Mouse (Mus musculus) myocyte (in vitro differentiated cells): ENCODE results near the gene Cfap299. TPM values are rescaled to one million over a fixed set of nuclear protein-coding genes. Genes with fewer than 3 reads are reported as not detected.

ENCODE experiments used
- H3K27me3 ChIP-seq: one replicate; pipeline ENCODE4 v1.6.1; 2011; ENCODE audit not compliant: control insufficient read depth, insufficient read depth, insufficient read length
- H3K36me3 ChIP-seq: one replicate; pipeline ENCODE4 v1.6.1; 2011; ENCODE audit not compliant: control insufficient read depth, insufficient read depth
- H3K4me2 ChIP-seq: one replicate; pipeline ENCODE4 v1.6.1; 2011; ENCODE audit warnings: low read depth, control low read depth
- H3K4me3 ChIP-seq: one replicate; pipeline ENCODE4 v1.5.1; 2011; ENCODE audit warnings: mild to moderate bottlenecking, control low read depth, moderate library complexity
- H3K79me2 ChIP-seq: one replicate; pipeline ENCODE4 v1.6.1; 2011; ENCODE audit not compliant: control insufficient read depth, insufficient read depth
- H3ac ChIP-seq: one replicate; pipeline ENCODE4 v1.6.1; 2011; ENCODE audit not compliant: control insufficient read depth, insufficient read length
- CEBPB ChIP-seq: IDR thresholded peaks from 2 replicates; pipeline ENCODE4 v1.6.1; 2011; ENCODE audit warnings: mild to moderate bottlenecking, moderate library complexity; ENCODE audit not compliant: poor library complexity, insufficient read depth, severe bottlenecking
- E2F4 ChIP-seq: IDR thresholded peaks from one replicate; pipeline ENCODE4 v1.6.1; 2011; ENCODE audit warnings: mild to moderate bottlenecking, control low read depth, moderate library complexity; ENCODE audit not compliant: insufficient read depth
- MAX ChIP-seq: IDR thresholded peaks from one replicate; pipeline ENCODE4 v1.6.1; 2011; ENCODE audit warnings: low read depth, mild to moderate bottlenecking, control low read depth
- MYOD1 ChIP-seq, 3 experiments: IDR thresholded peaks; one replicate each; pipeline ENCODE4 v1.6.1; 2011; ENCODE audit warnings: control low read depth in 2 of 3, low read depth in 2 of 3, mild to moderate bottlenecking in 2 of 3, moderate library complexity in 1 of 3; ENCODE audit not compliant: insufficient read length in 2 of 3, control insufficient read depth in 1 of 3
- MYOG ChIP-seq, 3 experiments: IDR thresholded peaks; one replicate each; pipeline ENCODE4 v1.6.1; 2011; ENCODE audit warnings: control low read depth in 2 of 3, low read depth in 2 of 3, mild to moderate bottlenecking in 2 of 3; ENCODE audit not compliant: insufficient read length in 2 of 3, control insufficient read depth in 1 of 3, insufficient read depth in 1 of 3
- POLR2A ChIP-seq: IDR thresholded peaks from one replicate; pipeline ENCODE4 v1.6.1; 2011; ENCODE audit warnings: low read depth, mild to moderate bottlenecking, control low read depth, moderate library complexity; ENCODE audit not compliant: insufficient read length
- POLR2AphosphoS2 ChIP-seq: IDR thresholded peaks from one replicate; pipeline ENCODE4 v1.6.1; 2011; ENCODE audit warnings: low read depth, control low read depth; ENCODE audit not compliant: insufficient read length
- REST ChIP-seq: IDR thresholded peaks from one replicate; pipeline ENCODE4 v1.6.1; 2011; ENCODE audit warnings: mild to moderate bottlenecking, control low read depth, moderate library complexity; ENCODE audit not compliant: insufficient read depth, insufficient read length
- SRF ChIP-seq: IDR thresholded peaks from one replicate; pipeline ENCODE4 v1.6.1; 2011; ENCODE audit warnings: low read depth; ENCODE audit not compliant: control insufficient read depth, insufficient read length
- TCF12 ChIP-seq: IDR thresholded peaks from one replicate; pipeline ENCODE4 v1.6.1; 2011; ENCODE audit warnings: mild to moderate bottlenecking, control low read depth; ENCODE audit not compliant: poor library complexity, insufficient read depth, severe bottlenecking
- TCF3 ChIP-seq: IDR thresholded peaks from one replicate; pipeline ENCODE4 v1.6.1; 2011; ENCODE audit warnings: low read depth, control low read depth; ENCODE audit not compliant: insufficient read length
- USF1 ChIP-seq: IDR thresholded peaks from one replicate; pipeline ENCODE4 v1.6.1; 2011; ENCODE audit warnings: low read depth, mild to moderate bottlenecking, control low read depth, moderate library complexity
- polyA plus RNA-seq: library from polyadenylated mRNA; unstranded; fragments of >200 nt; fragmentation: generic; extraction: Trizol; gene quantifications from one replicate; pipeline ENCODE4 v1.2.1, GENCODE M21; 2012; ENCODE audit warnings: missing spikeins

Cfap299 gene
- polyA plus RNA-seq, 1 experiment: not detected

- Histone ChIP-seq H3K4me2 (no peak overlapping the region), H3K79me2 (no peaks in the 10 kb centered on the region), H3ac (no peak overlapping the region), H3K27me3 (no peaks in the 10 kb centered on the region), H3K36me3 (no peaks in the 10 kb centered on the region), H3K4me3 (no peak overlapping the region)
- no peak for TF ChIP-seq MYOG (IDR thresholded peaks at IDR 0.05; ENCODE audit: control insufficient read depth in 1 of 3, insufficient read depth in 1 of 3, insufficient read length in 2 of 3, low read depth in 2 of 3)
- TF ChIP-seq POLR2AphosphoS2: no peak
- TF ChIP-seq SRF: no peak
- TF ChIP-seq CEBPB: no peak
- no peak for TF ChIP-seq E2F4
- no peak for TF ChIP-seq TCF12
- no peak for TF ChIP-seq USF1
- no peak for TF ChIP-seq MAX
- no peak for TF ChIP-seq REST
- TF ChIP-seq TCF3: no peak
- no peak for TF ChIP-seq POLR2A
- no peak for TF ChIP-seq MYOD1 (IDR thresholded peaks at IDR 0.05; ENCODE audit: control insufficient read depth in 1 of 3, insufficient read length in 2 of 3, low read depth in 2 of 3)
These were observed 221.8 kb downstream of the Cfap299 start for GRCm38 (mm10) chr5:98550873-98551272.

- Histone ChIP-seq H3K4me3 (no peak within 1 kb of the TSS), H3K79me2 (no peaks in the 10 kb centered on the region), H3K27me3 (no peaks in the 10 kb centered on the region), H3ac (no peak within 1 kb of the TSS), H3K4me2 (no peak within 1 kb of the TSS), H3K36me3 (no peaks in the 10 kb centered on the region)
- TF ChIP-seq SRF (no peak), MYOG (IDR thresholded peaks at IDR 0.05; ENCODE audit: control insufficient read depth in 1 of 3, insufficient read depth in 1 of 3, insufficient read length in 2 of 3, low read depth in 2 of 3) (no peak), REST (no peak), E2F4 (no peak), POLR2A (no peak), MYOD1 (IDR thresholded peaks at IDR 0.05; ENCODE audit: control insufficient read depth in 1 of 3, insufficient read length in 2 of 3, low read depth in 2 of 3) (no peak), POLR2AphosphoS2 (no peak), USF1 (no peak), MAX (no peak), TCF12 (no peak), TCF3 (no peak)
These were observed 223.3 kb downstream of the Cfap299 start, which contains the start of gene Gm11111 for GRCm38 (mm10) chr5:98552395-98552794. TSS of gene Gm11111 (plus strand) at chr5:98552695.

GRCm38 (mm10) chr5:98552811-98553601 is 223.9 kb downstream of the Cfap299 start:
- Histone ChIP-seq H3K4me2 (no peak overlapping the region), H3K4me3 (no peak overlapping the region), H3K79me2 (no peaks in the 10 kb centered on the region), H3ac (no peak overlapping the region), H3K27me3 (no peaks in the 10 kb centered on the region), H3K36me3 (no peaks in the 10 kb centered on the region)
- TF ChIP-seq SRF (no peak), POLR2A (no peak), POLR2AphosphoS2 (no peak), E2F4 (no peak), TCF12 (no peak), MAX (no peak), REST (no peak), CEBPB (no peak), USF1 (no peak), MYOD1 (IDR thresholded peaks at IDR 0.05; ENCODE audit: control insufficient read depth in 1 of 3, insufficient read length in 2 of 3, low read depth in 2 of 3) (no peak), MYOG (IDR thresholded peaks at IDR 0.05; ENCODE audit: control insufficient read depth in 1 of 3, insufficient read depth in 1 of 3, insufficient read length in 2 of 3, low read depth in 2 of 3) (no peak), TCF3 (no peak)

GRCm38 (mm10) chr5:98561301-98561700 is 232.2 kb downstream of the Cfap299 start:
- H3K36me3 ChIP-seq: no peaks in the 10 kb centered on the region
- no peaks in the 10 kb centered on the region for H3K79me2 ChIP-seq
- H3K4me2 ChIP-seq: no peak overlapping the region
- H3K27me3 ChIP-seq: no peaks in the 10 kb centered on the region
- no peak overlapping the region for H3ac ChIP-seq
- TF ChIP-seq MAX (no peak), POLR2AphosphoS2 (no peak)
- no peak overlapping the region for H3K4me3 ChIP-seq
